In the genomic region with DNA sequence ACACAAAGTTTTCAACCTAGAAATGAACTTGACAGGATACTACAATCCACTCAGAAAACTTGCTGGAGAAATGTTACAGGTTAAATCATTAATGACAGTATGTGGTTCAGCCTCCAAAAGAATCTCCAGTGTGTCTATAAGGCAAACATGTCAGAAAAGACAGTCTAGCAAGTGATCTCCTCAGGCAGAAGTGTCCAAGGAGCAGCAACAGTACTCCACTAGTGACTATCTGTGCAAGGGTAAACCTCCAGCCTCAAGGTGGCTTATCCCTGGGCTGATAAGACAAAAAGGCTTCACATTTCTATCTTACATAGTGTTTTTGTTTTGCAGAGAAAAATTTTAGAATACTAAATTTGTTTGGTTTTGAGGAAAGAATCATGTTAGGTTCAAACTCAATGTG, we compare ENCODE assay signal across 9 mouse cellular contexts. TPM values are rescaled to one million over a fixed set of nuclear protein-coding genes. Genes with fewer than 3 reads are reported as not detected.
DNase-seq lines count a peak whose midpoint lies in the region; ATAC-seq lines count a peak whose summit lies in the region.
"Had no signal": no experiment of that assay in that cellular context is flagged by ENCODE, and none has a peak within 500 bp of the region (broad histone marks: within the 10 kb centered on the region; RNA-seq: fewer than 3 reads in every experiment).

No protein-coding gene starts in this region.

- H3K36me3 ChIP-seq in hindbrain, embryonic 10.5 days = 0 out of 2 replicates have a peak, but pooled peaks cover 4% of the 10 kb centered on the region
- no peaks in the 10 kb centered on the region for H3K36me3 ChIP-seq in hindbrain, embryonic 11.5 days (ENCODE audit: control insufficient read depth, insufficient read depth, low read length)
- 0 out of 2 replicates have a peak, but pooled peaks cover 6% of the 10 kb centered on the region for H3K36me3 ChIP-seq in hindbrain, embryonic 14.5 days (replicated peaks; ENCODE audit: control insufficient read depth, insufficient read depth)
- H3K36me3 ChIP-seq in midbrain, embryonic 13.5 days = no peaks in the 10 kb centered on the region

- DNase-seq in hindbrain, embryonic 10.5 days (ENCODE audit: low spot score) = no peak
- no peak for DNase-seq in hindbrain, embryonic 11.5 days (ENCODE audit: low spot score)
- DNase-seq in c-Kit-positive CD71-positive TER-119-negative erythroid progenitor cells, embryonic 14.5 days (ENCODE audit: low read depth) = peak; percentile 56
- DNase-seq in hindbrain, embryonic 14.5 days (ENCODE audit: low spot score) = no peak
- no peak for DNase-seq in kidney, adult 18-20 months
- no peak for DNase-seq in urinary bladder, adult 18-20 months (ENCODE audit: low spot score in 2 of 2)
- DNase-seq: lung, postnatal 4 days had no signal

- H3K27ac ChIP-seq in hindbrain, embryonic 10.5 days = no peak overlapping the region
- H3K27ac ChIP-seq in hindbrain, embryonic 11.5 days (ENCODE audit: low read depth, low read length) = no peak overlapping the region
- H3K27ac ChIP-seq in hindbrain, embryonic 14.5 days = no peak overlapping the region
- H3K27ac ChIP-seq in midbrain, embryonic 13.5 days = no peak overlapping the region

- no peak for ATAC-seq in hindbrain, embryonic 11.5 days (ENCODE audit: low FRiP score)
- ATAC-seq in hindbrain, embryonic 14.5 days (ENCODE audit: low FRiP score) = no peak
- ATAC-seq in midbrain, embryonic 13.5 days = no peak
- no peak for ATAC-seq in granulocyte monocyte progenitor cell, adult 5-6 weeks (replicated peaks; ENCODE audit: poor library complexity, severe bottlenecking)

- H3K9me3 ChIP-seq in hindbrain, embryonic 10.5 days = no peaks in the 10 kb centered on the region
- no peaks in the 10 kb centered on the region for H3K9me3 ChIP-seq in hindbrain, embryonic 11.5 days (ENCODE audit: control insufficient read depth, low read length)
- no peaks in the 10 kb centered on the region for H3K9me3 ChIP-seq in hindbrain, embryonic 14.5 days (ENCODE audit: control insufficient read depth, low read length)
- no peaks in the 10 kb centered on the region for H3K9me3 ChIP-seq in midbrain, embryonic 13.5 days

- H3K27me3 ChIP-seq in hindbrain, embryonic 10.5 days (ENCODE audit: insufficient read depth, poor library complexity, severe bottlenecking) = no peaks in the 10 kb centered on the region
- no peaks in the 10 kb centered on the region for H3K27me3 ChIP-seq in hindbrain, embryonic 11.5 days (ENCODE audit: control insufficient read depth, insufficient read depth, low read length)
- no peaks in the 10 kb centered on the region for H3K27me3 ChIP-seq in hindbrain, embryonic 14.5 days (ENCODE audit: control insufficient read depth, insufficient read depth, low read length)
- H3K27me3 ChIP-seq in midbrain, embryonic 13.5 days = no peaks in the 10 kb centered on the region

- peak overlapping the region; percentile 95 for H3K4me3 ChIP-seq in hindbrain, embryonic 10.5 days
- H3K4me3 ChIP-seq in hindbrain, embryonic 11.5 days (ENCODE audit: low read depth, low read length) = no peak overlapping the region
- peak overlapping the region; percentile 20 for H3K4me3 ChIP-seq in hindbrain, embryonic 14.5 days (replicated peaks; ENCODE audit: low read length)
- H3K4me3 ChIP-seq in midbrain, embryonic 13.5 days (replicated peaks) = peak overlapping the region; percentile 29

- H3K4me1 ChIP-seq in hindbrain, embryonic 10.5 days (replicated peaks) = peaks cover 32% of the 10 kb centered on the region
- no peaks in the 10 kb centered on the region for H3K4me1 ChIP-seq in hindbrain, embryonic 11.5 days (replicated peaks; ENCODE audit: control insufficient read depth, insufficient read depth, low read length)
- H3K4me1 ChIP-seq in hindbrain, embryonic 14.5 days (replicated peaks; ENCODE audit: control insufficient read depth, insufficient read depth, low read length) = peaks cover 29% of the 10 kb centered on the region
- H3K4me1 ChIP-seq in midbrain, embryonic 13.5 days (replicated peaks) = peaks cover 39% of the 10 kb centered on the region

- H3K4me2 ChIP-seq in hindbrain, embryonic 11.5 days (replicated peaks; ENCODE audit: low read depth, low read length) = no peak overlapping the region
- peak overlapping the region; percentile 57 for H3K4me2 ChIP-seq in hindbrain, embryonic 14.5 days (replicated peaks)
- peak overlapping the region; percentile 54 for H3K4me2 ChIP-seq in midbrain, embryonic 13.5 days (replicated peaks)

- no peak overlapping the region for H3K9ac ChIP-seq in hindbrain, embryonic 11.5 days (ENCODE audit: low read depth, low read length)
- H3K9ac ChIP-seq in hindbrain, embryonic 14.5 days = peak overlapping the region; percentile 46
- H3K9ac ChIP-seq in midbrain, embryonic 13.5 days (replicated peaks) = peak overlapping the region; percentile 49

RNA-seq across cellular contexts. Expression of gene Herpud2, which starts 2.9 kb away (rescaled TPM):
- 25.1 and 31.8 TPM in 2 replicates for polyA plus RNA-seq in hindbrain, embryonic 10.5 days (2016; fragmentation: Nextera tagmentation; extraction: Ambion mirVana)
- polyA plus RNA-seq in hindbrain, embryonic 11.5 days (2014; fragmentation: Nextera tagmentation; extraction: Ambion mirVana) = 32.0 and 32.8 TPM in 2 replicates
- polyA plus RNA-seq in hindbrain, embryonic 14.5 days (2014; fragmentation: Nextera tagmentation; extraction: Ambion mirVana) = 36.7 and 40.3 TPM in 2 replicates
- polyA plus RNA-seq in midbrain, embryonic 13.5 days (2015; fragmentation: Nextera tagmentation; extraction: Ambion mirVana) = 31.1 and 37.4 TPM in 2 replicates
- 24.0 and 28.3 TPM in 2 replicates for total RNA-seq in granulocyte monocyte progenitor cell, adult 5-6 weeks (2014; fragmentation: Nextera tagmentation)
- total RNA-seq in granulocyte monocyte progenitor cell, adult 5-6 weeks (2017) = 14.9 and 17.1 TPM in 2 replicates

RNA-seq across cellular contexts. Expression of gene Gm10181, which starts 59.5 kb away (rescaled TPM):
- not detected in 2 replicates for polyA plus RNA-seq in hindbrain, embryonic 10.5 days (2016; fragmentation: Nextera tagmentation; extraction: Ambion mirVana)
- polyA plus RNA-seq in hindbrain, embryonic 11.5 days (2014; fragmentation: Nextera tagmentation; extraction: Ambion mirVana) = not detected in 2 replicates
- polyA plus RNA-seq in hindbrain, embryonic 14.5 days (2014; fragmentation: Nextera tagmentation; extraction: Ambion mirVana) = not detected in 2 replicates
- not detected in 2 replicates for polyA plus RNA-seq in midbrain, embryonic 13.5 days (2015; fragmentation: Nextera tagmentation; extraction: Ambion mirVana)
- not detected in 2 replicates for total RNA-seq in granulocyte monocyte progenitor cell, adult 5-6 weeks (2014; fragmentation: Nextera tagmentation)
- not detected in 2 replicates for total RNA-seq in granulocyte monocyte progenitor cell, adult 5-6 weeks (2017)
